22 mouse cellular contexts compared by ENCODE assay signal in genomic region chr13:44789982-44790381, GRCm38 (mm10).
"Had no signal": no experiment of that assay in that cellular context is flagged by ENCODE, and none has a peak within 500 bp of the region (broad histone marks: within the 10 kb centered on the region; RNA-seq: fewer than 3 reads in every experiment).

No protein-coding gene starts in this region.

- H3K4me2 ChIP-seq: limb, embryonic 12.5 days; limb, embryonic 15.5 days; liver, embryonic 11.5 days; lung, embryonic 15.5 days; midbrain, embryonic 13.5 days; neural tube, embryonic 13.5 days; stomach, embryonic 15.5 days had no signal

- H3K4me3 ChIP-seq: limb, embryonic 12.5 days; limb, embryonic 15.5 days; lung, embryonic 15.5 days; megakaryocyte, embryonic 14.5 days; midbrain, embryonic 10.5 days; midbrain, embryonic 13.5 days; myocyte; neural tube, embryonic 13.5 days; stomach, embryonic 15.5 days had no signal

- DNase-seq: kidney, postnatal 14 days; kidney, postnatal 4 days; left cerebral cortex, postnatal 4 days; lung, adult 18-20 months; lung, postnatal 10 days; lung, postnatal 36 days; retina, postnatal 1 day; right cerebral cortex, postnatal 25 days; spleen, adult 18-20 months; thymus, postnatal 25 days had no signal

- H3K27ac ChIP-seq: limb, embryonic 12.5 days; limb, embryonic 15.5 days; liver, embryonic 14.5 days; lung, embryonic 15.5 days; midbrain, embryonic 10.5 days; midbrain, embryonic 13.5 days; neural tube, embryonic 13.5 days; stomach, embryonic 15.5 days had no signal

- H3K27me3 ChIP-seq: limb, embryonic 12.5 days; limb, embryonic 15.5 days; lung, embryonic 15.5 days; megakaryocyte, embryonic 14.5 days; midbrain, embryonic 13.5 days; neural tube, embryonic 13.5 days; stomach, embryonic 15.5 days had no signal

- ATAC-seq: midbrain, embryonic 13.5 days; midbrain, embryonic 16.5 days had no signal

- H3K9ac ChIP-seq: limb, embryonic 12.5 days; limb, embryonic 15.5 days; liver, embryonic 14.5 days; lung, embryonic 15.5 days; midbrain, embryonic 13.5 days; neural tube, embryonic 13.5 days; stomach, embryonic 15.5 days had no signal

- H3K36me3 ChIP-seq: limb, embryonic 12.5 days; limb, embryonic 15.5 days; lung, embryonic 15.5 days; midbrain, embryonic 10.5 days; midbrain, embryonic 13.5 days; neural tube, embryonic 13.5 days; stomach, embryonic 15.5 days had no signal

- H3K9me3 ChIP-seq: limb, embryonic 12.5 days; limb, embryonic 15.5 days; lung, embryonic 15.5 days; megakaryocyte, embryonic 14.5 days; midbrain, embryonic 10.5 days; midbrain, embryonic 13.5 days; neural tube, embryonic 13.5 days; stomach, embryonic 15.5 days had no signal
